Mouse (Mus musculus): ENCODE results near the gene Smndc1.

- TF ChIP-seq CTCF (IDR thresholded peaks at IDR 0.05; ENCODE audit: insufficient read depth, low read depth, low read length), result no peak
- TF ChIP-seq POLR2A (IDR thresholded peaks at IDR 0.05; ENCODE audit: insufficient read depth, low read depth, low read length), result no peak
Observed at GRCm38 (mm10) chr19:53353864-53354263, 36.5 kb downstream of the Smndc1 start.

Measured in olfactory bulb, adult 2 months (tissue).